Mouse (Mus musculus) hindbrain, embryonic 15.5 days (tissue): Measurements from ENCODE around the gene Tkfc. TPM values are rescaled to one million over a fixed set of nuclear protein-coding genes. Genes with fewer than 3 reads are reported as not detected.
A peak's percentile ranks its signal among the peaks of the same experiment; 100 is the strongest.

Experiments
- ATAC-seq: fragments of 200-750 bp; cut with Nextera tagmentation; 2 replicates; pipeline ENCODE4 v1.8.0; 2017; ENCODE audit warnings: low read depth, moderate number of reproducible peaks, moderate TSS enrichment; ENCODE audit not compliant: low FRiP score
- H3K27ac ChIP-seq: fragments of 300-500 bp; sonication (generic); replicated peaks from 2 replicates; pipeline ENCODE4 v1.5.1; 2015; ENCODE audit warnings: mild to moderate bottlenecking, inconsistent platforms
- H3K27me3 ChIP-seq: fragments of 300-500 bp; sonication (generic); 2 replicates; pipeline ENCODE4 v1.6.1; 2015; ENCODE audit warnings: control low read depth, inconsistent platforms
- H3K36me3 ChIP-seq: fragments of 300-500 bp; sonication (generic); 2 replicates; pipeline ENCODE4 v1.6.1; 2015; ENCODE audit warnings: control low read depth, inconsistent platforms
- H3K4me1 ChIP-seq: fragments of 300-500 bp; sonication (generic); replicated peaks from 2 replicates; pipeline ENCODE4 v1.6.1; 2015; ENCODE audit warnings: control low read depth, inconsistent platforms
- H3K4me2 ChIP-seq: fragments of 300-500 bp; sonication (generic); 2 replicates; pipeline ENCODE4 v1.6.1; 2015; ENCODE audit warnings: moderate library complexity, mild to moderate bottlenecking, inconsistent platforms
- H3K4me3 ChIP-seq: fragments of 300-500 bp; sonication (generic); 2 replicates; pipeline ENCODE4 v1.5.1; 2015; ENCODE audit warnings: mild to moderate bottlenecking, inconsistent platforms
- H3K9ac ChIP-seq: fragments of 300-500 bp; sonication (generic); 2 replicates; pipeline ENCODE4 v1.6.1; 2015; ENCODE audit warnings: inconsistent platforms
- H3K9me3 ChIP-seq: fragments of 300-500 bp; sonication (generic); 2 replicates; pipeline ENCODE4 v1.6.1; 2016; ENCODE audit warnings: control low read depth, inconsistent platforms
- WGBS: fragments of 180-500 bp; shearing (Covaris S2); methylation state at CpG from one replicate; pipeline ENCODE4 v1.1.7; 2015; 5-methylcytosine and 5-hydroxymethylcytosine counted together
- polyA plus RNA-seq: library from polyadenylated mRNA; unstranded; fragments of >200 nt; fragmentation: Nextera tagmentation; extraction: Ambion mirVana; gene quantifications from 2 replicates; pipeline ENCODE4 v1.2.1, GENCODE M21; 2015

Tkfc gene
- polyA plus RNA-seq, 1 experiment from 2014 or later: 28.3 TPM

DNA sequence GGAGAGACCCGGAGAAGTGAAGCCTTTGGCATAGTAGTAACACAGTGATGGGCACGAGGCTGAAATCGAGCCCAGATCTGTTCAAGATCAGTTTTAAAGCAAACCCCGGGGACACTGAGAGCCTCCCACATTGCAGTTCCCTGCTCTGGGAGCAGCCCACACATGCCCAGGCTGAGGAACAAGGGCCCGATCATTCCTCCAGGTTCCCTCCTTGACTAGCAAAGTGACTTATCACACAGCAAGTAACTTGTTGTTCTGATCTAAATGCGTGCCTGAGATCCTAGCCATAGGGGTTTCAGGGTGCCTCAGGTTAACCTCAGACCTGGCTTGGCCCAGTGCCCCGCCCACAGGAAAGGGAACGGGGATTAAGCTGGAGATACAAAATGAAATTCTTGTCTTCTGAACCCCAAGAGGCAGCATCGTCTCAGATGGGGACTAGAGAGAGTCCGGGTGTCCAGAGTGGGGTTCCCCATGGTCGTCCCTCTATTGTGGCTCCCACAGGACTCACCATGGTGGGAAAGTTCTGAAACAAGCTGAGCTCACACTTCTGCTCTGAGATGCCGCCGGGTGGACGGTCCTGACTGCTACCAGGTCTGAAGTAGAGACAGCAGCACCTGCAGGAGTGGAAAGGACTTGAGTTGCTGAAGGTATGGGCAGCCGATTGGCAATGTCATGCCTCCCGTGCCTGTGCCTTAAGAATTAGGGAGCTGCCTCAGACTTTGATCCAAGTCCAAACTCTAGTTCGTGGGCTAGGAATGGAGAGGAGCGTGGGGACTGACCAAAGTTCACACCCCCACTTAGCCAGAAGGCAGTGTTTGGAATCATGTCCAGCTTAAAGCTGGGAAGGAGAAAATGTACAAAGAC is 1.6 kb downstream of the Tkfc start:
- H3K4me1 ChIP-seq: peaks cover 42% of the 10 kb centered on the region
- H3K9me3 ChIP-seq: no peaks in the 10 kb centered on the region
- ATAC-seq: no peak
- 91% methylated on average over 18 of the region's 18 CpGs for WGBS
- no peak overlapping the region for H3K4me2 ChIP-seq
- peak overlapping the region; percentile 90; the same call in 1 of the 2 replicates for H3K27ac ChIP-seq
- H3K36me3 ChIP-seq: peaks cover 8% of the 10 kb centered on the region
- H3K27me3 ChIP-seq: no peaks in the 10 kb centered on the region
- H3K9ac ChIP-seq: no peak overlapping the region
- no peak overlapping the region for H3K4me3 ChIP-seq

- Histone ChIP-seq H3K9ac (peak overlapping the region; percentile 50), H3K27me3 (no peaks in the 10 kb centered on the region), H3K9me3 (no peaks in the 10 kb centered on the region), H3K4me1 (peaks cover 42% of the 10 kb centered on the region), H3K4me3 (peak overlapping the region; percentile 33), H3K27ac (peak overlapping the region; percentile 90), H3K36me3 (no peaks in the 10 kb centered on the region), H3K4me2 (peak overlapping the region; percentile 64)
- ATAC-seq: peak; percentile 72
- 1% methylated on average over 9 of the region's 9 CpGs for WGBS
These were observed 2.7 kb downstream of the Tkfc start for GRCm38 (mm10) chr19:10602787-10603186.

DNA sequence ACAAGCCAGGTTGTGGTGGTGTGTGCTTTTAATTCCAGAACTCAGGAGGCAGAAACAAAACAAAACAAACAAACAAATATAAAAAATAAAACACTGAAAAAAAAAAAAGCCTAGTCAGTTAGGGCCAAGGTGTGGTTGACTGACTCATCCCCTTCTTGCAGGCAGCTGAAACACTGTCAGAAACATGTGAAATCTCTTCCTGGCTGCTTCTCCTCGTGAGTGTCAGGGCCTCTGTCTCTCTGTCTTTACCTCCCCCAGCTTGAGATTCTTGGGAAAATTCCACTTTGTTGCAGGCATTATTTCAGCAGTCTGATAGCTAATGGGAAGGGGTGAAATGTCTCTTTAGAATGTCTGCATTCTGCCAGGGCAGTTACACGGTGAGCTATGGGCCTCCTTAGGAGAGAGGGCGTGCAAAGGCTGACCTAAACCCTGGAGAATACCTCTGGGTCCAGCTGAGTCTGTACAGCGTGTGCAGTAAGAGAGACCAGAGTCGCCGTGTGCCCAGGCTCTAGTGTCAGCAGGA is 3.1 kb downstream of the Tkfc start:
- Histone ChIP-seq H3K36me3 (no peaks in the 10 kb centered on the region), H3K9me3 (no peaks in the 10 kb centered on the region), H3K27me3 (no peaks in the 10 kb centered on the region), H3K4me2 (peak overlapping the region; percentile 64), H3K4me1 (peaks cover 39% of the 10 kb centered on the region), H3K27ac (peak overlapping the region; percentile 90), H3K9ac (peak overlapping the region; percentile 50), H3K4me3 (peak overlapping the region; percentile 33)
- 0 out of 2 replicates have a peak, but pooled peaks have one; percentile 7 for ATAC-seq
- WGBS: under 1% methylated on average over 6 of the region's 6 CpGs

DNA sequence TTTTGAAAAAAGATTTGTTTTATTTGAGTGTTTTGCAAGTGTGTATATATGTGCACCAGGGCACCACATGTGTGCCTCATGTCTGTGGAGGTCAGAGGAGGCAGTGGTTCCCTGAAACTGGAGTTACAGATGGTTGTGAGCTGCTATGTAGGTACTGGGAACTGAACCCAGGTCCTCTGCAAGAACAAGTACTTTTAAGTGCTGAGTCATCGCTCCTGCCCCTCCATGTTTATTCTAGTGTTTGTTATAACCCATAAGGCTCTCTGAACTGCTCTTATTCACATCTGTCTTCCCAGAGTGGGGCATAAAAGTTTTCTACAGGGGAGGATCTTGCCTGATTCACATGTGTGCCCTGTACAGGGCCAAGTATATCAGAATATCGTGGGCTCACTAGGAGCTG is 5.8 kb downstream of the Tkfc start:
- H3K4me2 ChIP-seq: no peak overlapping the region
- no peak overlapping the region for H3K4me3 ChIP-seq
- no peak for ATAC-seq
- WGBS: 90% methylated on average over 2 of the region's 2 CpGs
- H3K9ac ChIP-seq: no peak overlapping the region
- no peaks in the 10 kb centered on the region for H3K9me3 ChIP-seq
- H3K4me1 ChIP-seq: peaks cover 26% of the 10 kb centered on the region
- no peaks in the 10 kb centered on the region for H3K27me3 ChIP-seq
- peaks cover 11% of the 10 kb centered on the region; the same call in 1 of the 2 replicates for H3K36me3 ChIP-seq
- no peak overlapping the region for H3K27ac ChIP-seq

DNA sequence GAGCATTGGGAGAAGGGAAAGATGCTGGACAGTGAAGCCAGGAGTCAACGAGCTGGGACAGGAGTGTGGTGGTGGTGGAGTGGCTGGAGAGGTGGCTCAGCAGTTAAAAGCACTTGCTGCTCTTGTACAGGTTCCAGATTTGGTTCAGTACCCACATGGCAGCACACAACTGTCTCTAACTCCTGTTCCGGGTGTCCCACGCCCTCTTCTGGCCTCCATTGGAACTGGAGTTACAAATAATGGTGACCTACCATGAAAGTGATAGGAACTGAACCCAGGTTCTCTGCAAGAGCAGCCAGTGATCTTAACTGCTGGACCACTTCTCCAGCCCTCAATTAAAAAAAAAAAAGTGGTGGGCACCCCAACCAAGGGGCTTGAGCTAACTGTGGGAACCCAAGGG is 7.3 kb downstream of the Tkfc start:
- no peak for ATAC-seq
- Histone ChIP-seq H3K4me3 (no peak overlapping the region), H3K9ac (no peak overlapping the region), H3K4me1 (peaks cover 12% of the 10 kb centered on the region), H3K27me3 (no peaks in the 10 kb centered on the region), H3K36me3 (peaks cover 11% of the 10 kb centered on the region; the same call in 1 of the 2 replicates), H3K9me3 (no peaks in the 10 kb centered on the region), H3K27ac (no peak overlapping the region), H3K4me2 (no peak overlapping the region)
- 45% methylated on average over 3 of the region's 3 CpGs for WGBS

DNA sequence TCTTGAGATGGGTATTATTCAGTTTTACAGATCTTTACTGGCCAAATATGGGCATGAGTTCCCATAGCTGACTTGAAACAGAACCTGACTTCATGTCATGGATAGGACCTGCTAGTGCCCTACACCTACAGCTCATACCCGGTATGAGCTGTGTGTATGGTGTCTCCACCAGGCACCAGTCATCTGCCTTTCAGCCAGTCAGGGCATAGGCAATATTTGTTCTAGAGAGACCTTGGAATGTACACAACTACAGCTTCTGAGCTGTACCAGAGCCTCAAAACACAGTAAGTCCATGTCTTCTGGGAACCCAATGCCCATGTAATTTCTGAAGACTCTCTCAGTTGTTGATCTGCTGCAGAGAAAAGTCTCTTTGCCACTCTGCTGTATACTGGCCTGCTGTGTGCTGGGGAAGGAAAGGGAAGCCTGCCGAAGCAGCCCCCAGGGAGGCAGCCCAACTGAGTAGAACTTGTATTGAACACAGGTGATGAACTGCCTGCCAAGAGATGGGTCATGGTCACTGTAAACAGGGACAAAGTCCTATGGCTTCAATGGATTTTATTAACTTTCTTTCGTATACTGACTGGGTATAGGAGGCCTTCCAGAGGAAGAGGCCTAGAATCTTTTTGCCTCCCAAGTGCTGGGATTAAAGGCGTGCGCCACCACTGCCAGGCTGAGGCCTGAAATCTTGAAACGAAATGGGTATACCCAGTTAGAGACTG is 13.6 kb downstream of the Tkfc start:
- no peak overlapping the region for H3K4me3 ChIP-seq
- 91% methylated on average over 6 of the region's 6 CpGs for WGBS
- no peaks in the 10 kb centered on the region for H3K4me1 ChIP-seq
- peaks cover 14% of the 10 kb centered on the region for H3K36me3 ChIP-seq
- H3K27me3 ChIP-seq: no peaks in the 10 kb centered on the region
- no peak overlapping the region for H3K27ac ChIP-seq
- no peaks in the 10 kb centered on the region for H3K9me3 ChIP-seq
- no peak overlapping the region for H3K9ac ChIP-seq
- no peak for ATAC-seq
- H3K4me2 ChIP-seq: no peak overlapping the region

- Histone ChIP-seq H3K9me3 (no peaks in the 10 kb centered on the region), H3K4me2 (no peak overlapping the region), H3K4me3 (no peak overlapping the region), H3K9ac (no peak overlapping the region), H3K27ac (no peak overlapping the region), H3K4me1 (no peaks in the 10 kb centered on the region), H3K36me3 (peaks cover 7% of the 10 kb centered on the region), H3K27me3 (no peaks in the 10 kb centered on the region)
- ATAC-seq: no peak
- WGBS: 74% methylated on average over 3 of the region's 3 CpGs
These were observed 15.2 kb downstream of the Tkfc start for GRCm38 (mm10) chr19:10590301-10590700.

DNA sequence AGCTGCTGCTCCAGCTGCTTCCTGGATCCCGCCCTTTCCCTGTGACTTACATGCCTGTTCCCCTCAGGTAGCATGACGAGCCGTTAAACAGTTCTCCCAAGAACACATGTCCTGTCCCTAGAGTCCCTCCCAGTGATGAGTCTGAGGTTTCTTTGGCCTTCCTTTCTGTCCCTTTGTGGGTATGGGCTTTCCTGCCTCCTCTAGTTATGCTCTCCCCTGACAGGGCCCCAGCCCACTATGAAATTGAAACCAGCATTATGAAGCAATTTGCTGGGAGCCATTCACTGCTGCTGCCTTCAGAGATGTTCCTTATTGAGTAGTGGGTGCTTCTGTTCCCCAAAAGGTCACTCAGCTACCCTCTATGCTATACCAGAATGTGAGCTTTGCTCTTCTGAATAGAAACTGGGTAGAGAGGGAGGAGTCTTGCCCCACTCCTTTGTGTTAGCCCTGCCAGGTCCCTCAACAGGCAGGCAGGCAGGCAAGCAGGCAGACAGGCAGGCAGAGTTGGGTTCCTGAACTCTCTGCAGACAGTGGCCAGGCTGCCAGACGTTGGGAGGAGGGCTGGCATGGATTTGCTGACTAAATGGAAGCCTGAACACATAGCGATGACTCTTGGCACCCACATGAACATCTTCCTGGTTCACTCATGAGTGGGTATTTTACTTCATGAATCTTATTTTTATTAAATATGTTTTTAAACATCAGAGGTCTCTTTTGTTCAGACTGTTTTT is 16.2 kb downstream of the Tkfc start:
- Histone ChIP-seq H3K4me2 (no peak overlapping the region), H3K27ac (no peak overlapping the region), H3K4me3 (no peak overlapping the region), H3K27me3 (no peaks in the 10 kb centered on the region), H3K9me3 (no peaks in the 10 kb centered on the region), H3K9ac (no peak overlapping the region), H3K4me1 (no peaks in the 10 kb centered on the region), H3K36me3 (peaks cover 6% of the 10 kb centered on the region; the same call in 1 of the 2 replicates)
- WGBS: 68% methylated on average over 5 of the region's 5 CpGs
- no peak for ATAC-seq

- Histone ChIP-seq H3K4me2 (no peak overlapping the region), H3K9ac (no peak overlapping the region), H3K27ac (no peak overlapping the region), H3K4me1 (no peaks in the 10 kb centered on the region), H3K27me3 (no peaks in the 10 kb centered on the region), H3K9me3 (no peaks in the 10 kb centered on the region), H3K36me3 (peaks cover 6% of the 10 kb centered on the region), H3K4me3 (no peak overlapping the region)
- WGBS: 89% methylated on average over 8 of the region's 8 CpGs
- no peak for ATAC-seq
These were observed 18.2 kb downstream of the Tkfc start for GRCm38 (mm10) chr19:10587231-10587630.

GRCm38 (mm10) chr19:10585112-10585511 is 20.3 kb downstream of the Tkfc start:
- H3K27me3 ChIP-seq: no peaks in the 10 kb centered on the region
- ATAC-seq: no peak
- H3K9ac ChIP-seq: no peak overlapping the region
- no peak overlapping the region for H3K4me2 ChIP-seq
- H3K36me3 ChIP-seq: peaks cover 6% of the 10 kb centered on the region
- H3K4me3 ChIP-seq: no peak overlapping the region
- WGBS: 91% methylated on average over 8 of the region's 8 CpGs
- H3K9me3 ChIP-seq: no peaks in the 10 kb centered on the region
- H3K27ac ChIP-seq: no peak overlapping the region
- H3K4me1 ChIP-seq: no peaks in the 10 kb centered on the region

- no peak overlapping the region for H3K4me3 ChIP-seq
- 66% methylated on average over 7 of the region's 7 CpGs for WGBS
- H3K4me1 ChIP-seq: peaks cover 3% of the 10 kb centered on the region
- H3K27me3 ChIP-seq: no peaks in the 10 kb centered on the region
- no peak for ATAC-seq
- H3K36me3 ChIP-seq: peaks cover 4% of the 10 kb centered on the region
- H3K9me3 ChIP-seq: no peaks in the 10 kb centered on the region
- no peak overlapping the region for H3K27ac ChIP-seq
- H3K4me2 ChIP-seq: no peak overlapping the region
- H3K9ac ChIP-seq: no peak overlapping the region
These were observed 21.8 kb downstream of the Tkfc start for GRCm38 (mm10) chr19:10583550-10584146.
